Mouse (Mus musculus) thymus, postnatal 4 days (tissue): ENCODE data around the gene Csrnp1.

Experiments used
- DNase-seq: peaks from one replicate; pipeline ENCODE4 v3.0.0; 2021

Csrnp1 gene

GRCm38 (mm10) chr9:119976704-119977556 lies 7.5 kb downstream of the Csrnp1 start:
- DNase-seq: peak; percentile 56

GRCm38 (mm10) chr9:119975286-119975685 lies 9.2 kb downstream of the Csrnp1 start:
- no peak for DNase-seq

- peak; percentile 56 for DNase-seq
Measured at GRCm38 (mm10) chr9:119974609-119975008, 9.8 kb downstream of the Csrnp1 start.

- DNase-seq: peak; percentile 79
Measured at GRCm38 (mm10) chr9:119973869-119974520, 10.5 kb downstream of the Csrnp1 start.

- no peak for DNase-seq
Measured at GRCm38 (mm10) chr9:119973281-119973680, 11.2 kb downstream of the Csrnp1 start.

GRCm38 (mm10) chr9:119972582-119972981 lies 11.9 kb downstream of the Csrnp1 start:
- DNase-seq: no peak

- no peak for DNase-seq
Measured at GRCm38 (mm10) chr9:119972166-119972565, 12.3 kb downstream of the Csrnp1 start.

GRCm38 (mm10) chr9:119970763-119971656 lies 13.4 kb downstream of the Csrnp1 start:
- no peak for DNase-seq

- DNase-seq: peak; percentile 82
Measured at GRCm38 (mm10) chr9:119970221-119970620, 14.2 kb downstream of the Csrnp1 start.

- DNase-seq: no peak
Measured at GRCm38 (mm10) chr9:119969811-119970210, 14.6 kb downstream of the Csrnp1 start.

- no peak for DNase-seq
Measured at GRCm38 (mm10) chr9:119966221-119966910, 18.1 kb downstream of the Csrnp1 start.

GRCm38 (mm10) chr9:119965186-119965585 lies 19.3 kb downstream of the Csrnp1 start:
- DNase-seq: no peak

GRCm38 (mm10) chr9:119964206-119964605 lies 20.3 kb downstream of the Csrnp1 start:
- no peak for DNase-seq

- DNase-seq: peak; percentile 91
Measured at GRCm38 (mm10) chr9:119962987-119963667, 21.3 kb downstream of the Csrnp1 start.

GRCm38 (mm10) chr9:119962216-119962615 lies 22.2 kb downstream of the Csrnp1 start:
- no peak for DNase-seq

GRCm38 (mm10) chr9:119958835-119959234 lies 25.6 kb downstream of the Csrnp1 start:
- no peak for DNase-seq

- no peak for DNase-seq
Measured at GRCm38 (mm10) chr9:119951388-119951787, 33.1 kb downstream of the Csrnp1 start.

- DNase-seq: no peak
Measured at GRCm38 (mm10) chr9:119950434-119950833, 34.0 kb downstream of the Csrnp1 start.

- DNase-seq: no peak
Measured at GRCm38 (mm10) chr9:119948804-119949203, 35.7 kb downstream of the Csrnp1 start.

- peak; percentile 88 for DNase-seq
Measured at GRCm38 (mm10) chr9:119945173-119945900, 39.1 kb downstream of the Csrnp1 start.

- DNase-seq: no peak
Measured at GRCm38 (mm10) chr9:119943326-119943725, 41.1 kb downstream of the Csrnp1 start.
